Mouse (Mus musculus) lung, adult 18-20 months (tissue): ENCODE measurements around the gene Mylip.

Source experiments
- DNase-seq, 2 experiments: peaks; one replicate each; pipeline ENCODE4 v3.0.0; 2022; ENCODE audit warnings: mixed read lengths in 2 of 2

Mylip gene

GRCm38 (mm10) chr13:45391854-45392454 is 2.4 kb downstream of the Mylip start:
- peak; percentile 74 to 78 for DNase-seq

- DNase-seq = no peak
Measured at GRCm38 (mm10) chr13:45394221-45394768, 4.8 kb downstream of the Mylip start.

GRCm38 (mm10) chr13:45396724-45397123 is 7.2 kb downstream of the Mylip start:
- no peak for DNase-seq

- DNase-seq = no peak
Measured at GRCm38 (mm10) chr13:45397240-45397639, 7.7 kb downstream of the Mylip start.

GRCm38 (mm10) chr13:45397896-45398805 is 8.6 kb downstream of the Mylip start:
- DNase-seq = no peak

- DNase-seq = no peak
Measured at GRCm38 (mm10) chr13:45400700-45401099, 11.2 kb downstream of the Mylip start.

GRCm38 (mm10) chr13:45401816-45402215 is 12.3 kb downstream of the Mylip start:
- no peak for DNase-seq

GRCm38 (mm10) chr13:45402316-45403039 is 12.9 kb downstream of the Mylip start:
- DNase-seq = no peak

- peak; percentile 63 to 67 for DNase-seq
Measured at GRCm38 (mm10) chr13:45404269-45404668, 14.7 kb downstream of the Mylip start.

GRCm38 (mm10) chr13:45405194-45405810 is 15.8 kb downstream of the Mylip start:
- no peak for DNase-seq

GRCm38 (mm10) chr13:45406289-45406688 is 16.7 kb downstream of the Mylip start:
- no peak for DNase-seq

- DNase-seq = no peak
Measured at GRCm38 (mm10) chr13:45406703-45407102, 17.2 kb downstream of the Mylip start.

GRCm38 (mm10) chr13:45410936-45411335 is 21.4 kb downstream of the Mylip start:
- no peak for DNase-seq

GRCm38 (mm10) chr13:45413066-45413465 is 23.5 kb downstream of the Mylip start:
- DNase-seq = no peak

GRCm38 (mm10) chr13:45414031-45414430 is 24.5 kb downstream of the Mylip start:
- DNase-seq = no peak

GRCm38 (mm10) chr13:45416621-45417057 is 27.1 kb downstream of the Mylip start:
- DNase-seq = no peak

- no peak for DNase-seq
Measured at GRCm38 (mm10) chr13:45418986-45419385, 29.4 kb downstream of the Mylip start.

GRCm38 (mm10) chr13:45422251-45422650 is 32.7 kb downstream of the Mylip start:
- DNase-seq = no peak

- no peak for DNase-seq
Measured at GRCm38 (mm10) chr13:45422709-45423108, 33.2 kb downstream of the Mylip start.

- no peak for DNase-seq
Measured at GRCm38 (mm10) chr13:45423905-45424304, 34.4 kb downstream of the Mylip start.

GRCm38 (mm10) chr13:45429239-45429638 is 39.7 kb downstream of the Mylip start:
- DNase-seq = no peak

- DNase-seq = no peak
Measured at GRCm38 (mm10) chr13:45437134-45437533, 47.6 kb downstream of the Mylip start.

GRCm38 (mm10) chr13:45438853-45439252 is 49.3 kb downstream of the Mylip start:
- DNase-seq = no peak
